Comparison of ENCODE assay signal across 8 mouse cellular contexts in genomic region chr12:57196608-57197362, GRCm38 (mm10). TPM values are rescaled to one million over a fixed set of nuclear protein-coding genes. Genes with fewer than 3 reads are reported as not detected.
DNase-seq lines count a peak whose midpoint lies in the region; ATAC-seq and TF ChIP-seq lines count a peak whose summit lies in the region.

No protein-coding gene starts in this region.

- peak overlapping the region; percentile 47 for H3K4me3 ChIP-seq in hindbrain, postnatal 0 days (ENCODE audit: low read length)
- H3K4me3 ChIP-seq in liver, embryonic 13.5 days (replicated peaks): peak overlapping the region; percentile 83
- peak overlapping the region; percentile 44 for H3K4me3 ChIP-seq in neural tube, embryonic 12.5 days

- WGBS in hindbrain, postnatal 0 days: 2% methylated on average over 58 of the region's 59 CpGs
- under 1% methylated on average over 59 of the region's 59 CpGs for WGBS in liver, embryonic 13.5 days (ENCODE audit: insufficient replicate concordance)
- 1% methylated on average over 59 of the region's 59 CpGs for WGBS in neural tube, embryonic 12.5 days

- peak; percentile 5 to 6 for DNase-seq in left cerebral cortex, adult 18-20 months (ENCODE audit: low spot score in 2 of 2)
- no peak for DNase-seq in left cerebral cortex, adult 9 months (ENCODE audit: low spot score in 2 of 2)
- DNase-seq in cerebellum, postnatal 25 days: peak; percentile 27 to 43
- peak; percentile 32 for DNase-seq in gastrocnemius, postnatal 10 days
- DNase-seq in hindbrain, postnatal 0 days (ENCODE audit: low spot score): peak; percentile 28
- peak; percentile 74 for DNase-seq in liver, embryonic 13.5 days
- peak; percentile 27 for DNase-seq in urinary bladder, postnatal 25 days (ENCODE audit: low spot score)

- H3K27ac ChIP-seq in hindbrain, postnatal 0 days: no peak overlapping the region
- H3K27ac ChIP-seq in liver, embryonic 13.5 days: peak overlapping the region; percentile 98
- H3K27ac ChIP-seq in neural tube, embryonic 12.5 days: no peak overlapping the region

- peaks cover 4% of the 10 kb centered on the region; the same call in 1 of the 2 replicates for H3K27me3 ChIP-seq in hindbrain, postnatal 0 days (ENCODE audit: insufficient read depth, low read length)
- no peaks in the 10 kb centered on the region for H3K27me3 ChIP-seq in liver, embryonic 13.5 days
- H3K27me3 ChIP-seq in neural tube, embryonic 12.5 days (replicated peaks): peaks cover 10% of the 10 kb centered on the region

- H3K9ac ChIP-seq in hindbrain, postnatal 0 days (replicated peaks; ENCODE audit: low read length): peak overlapping the region; percentile 39; the same call in 1 of the 2 replicates
- H3K9ac ChIP-seq in liver, embryonic 13.5 days: peak overlapping the region; percentile 93
- H3K9ac ChIP-seq in neural tube, embryonic 12.5 days: peak overlapping the region; percentile 47

- no peak for TF ChIP-seq CTCF in hindbrain, postnatal 0 days (IDR thresholded peaks at IDR 0.05; ENCODE audit: low read depth)

- no peaks in the 10 kb centered on the region for H3K36me3 ChIP-seq in hindbrain, postnatal 0 days (ENCODE audit: insufficient read depth, low read length)
- H3K36me3 ChIP-seq in liver, embryonic 13.5 days: 0 out of 2 replicates have a peak, but pooled peaks cover 1% of the 10 kb centered on the region
- H3K36me3 ChIP-seq in neural tube, embryonic 12.5 days: no peaks in the 10 kb centered on the region

- H3K9me3 ChIP-seq in hindbrain, postnatal 0 days (ENCODE audit: low read length): no peaks in the 10 kb centered on the region
- no peaks in the 10 kb centered on the region for H3K9me3 ChIP-seq in liver, embryonic 13.5 days (replicated peaks)
- H3K9me3 ChIP-seq in neural tube, embryonic 12.5 days: no peaks in the 10 kb centered on the region

- ATAC-seq in hindbrain, postnatal 0 days: peak; percentile 68
- ATAC-seq in liver, embryonic 13.5 days (ENCODE audit: low read depth): peak; percentile 82
- peak; percentile 64 for ATAC-seq in neural tube, embryonic 12.5 days (ENCODE audit: low FRiP score, low read depth)

- peak overlapping the region; percentile 78 for H3K4me2 ChIP-seq in hindbrain, postnatal 0 days (ENCODE audit: low read depth, low read length)
- peak overlapping the region; percentile 85 for H3K4me2 ChIP-seq in liver, embryonic 13.5 days
- H3K4me2 ChIP-seq in neural tube, embryonic 12.5 days (replicated peaks): peak overlapping the region; percentile 85

- H3K4me1 ChIP-seq in hindbrain, postnatal 0 days (ENCODE audit: insufficient read depth, low read length): no peaks in the 10 kb centered on the region
- peaks cover 42% of the 10 kb centered on the region for H3K4me1 ChIP-seq in liver, embryonic 13.5 days (replicated peaks)
- H3K4me1 ChIP-seq in neural tube, embryonic 12.5 days: peaks cover 10% of the 10 kb centered on the region

RNA-seq across cellular contexts. Expression of gene Slc25a21, which starts 0.5 kb away (rescaled TPM):
- under 1 TPM; 0.89 to 0.95 TPM for total RNA-seq in left cerebral cortex, adult 18-20 months (2021)
- under 1 TPM; 0.35 to 0.54 TPM for total RNA-seq in gastrocnemius, postnatal 10 days (2021)
- total RNA-seq in hindbrain, postnatal 0 days (2014; rRNA removed): not detected in 2 replicates
- polyA plus RNA-seq in hindbrain, postnatal 0 days (2015; fragmentation: Nextera tagmentation; extraction: Ambion mirVana): 0.50 and 0.54 TPM in 2 replicates
- 25.5 and 33.6 TPM in 2 replicates for polyA plus RNA-seq in liver, embryonic 13.5 days (2015; fragmentation: Nextera tagmentation; extraction: Ambion mirVana)
- polyA plus RNA-seq in neural tube, embryonic 12.5 days (2016; fragmentation: Nextera tagmentation; extraction: Ambion mirVana): 0.25 and 1.1 TPM in 2 replicates

RNA-seq across cellular contexts. Expression of gene Prps1l3, which starts 33.4 kb away (rescaled TPM):
- 10 to 100 TPM; 15.9 to 16.5 TPM for total RNA-seq in left cerebral cortex, adult 18-20 months (2021)
- 10 to 100 TPM; 22.0 to 27.7 TPM for total RNA-seq in gastrocnemius, postnatal 10 days (2021)
- 18.9 and 23.3 TPM in 2 replicates for total RNA-seq in hindbrain, postnatal 0 days (2014; rRNA removed)
- 15.1 and 15.8 TPM in 2 replicates for polyA plus RNA-seq in hindbrain, postnatal 0 days (2015; fragmentation: Nextera tagmentation; extraction: Ambion mirVana)
- polyA plus RNA-seq in liver, embryonic 13.5 days (2015; fragmentation: Nextera tagmentation; extraction: Ambion mirVana): 45.9 and 57.1 TPM in 2 replicates
- polyA plus RNA-seq in neural tube, embryonic 12.5 days (2016; fragmentation: Nextera tagmentation; extraction: Ambion mirVana): 44.1 and 44.4 TPM in 2 replicates

RNA-seq across cellular contexts. Expression of gene Mipol1, which starts 33.4 kb away (rescaled TPM):
- total RNA-seq in left cerebral cortex, adult 18-20 months (2021): 1 to 10 TPM; 5.2 to 7.0 TPM
- total RNA-seq in gastrocnemius, postnatal 10 days (2021): 1 to 10 TPM; 5.0 to 6.9 TPM
- total RNA-seq in hindbrain, postnatal 0 days (2014; rRNA removed): 6.3 and 6.5 TPM in 2 replicates
- polyA plus RNA-seq in hindbrain, postnatal 0 days (2015; fragmentation: Nextera tagmentation; extraction: Ambion mirVana): 4.5 and 5.4 TPM in 2 replicates
- polyA plus RNA-seq in liver, embryonic 13.5 days (2015; fragmentation: Nextera tagmentation; extraction: Ambion mirVana): 4.2 and 4.8 TPM in 2 replicates
- polyA plus RNA-seq in neural tube, embryonic 12.5 days (2016; fragmentation: Nextera tagmentation; extraction: Ambion mirVana): 6.7 and 6.8 TPM in 2 replicates

Comparison
In these comparisons a context has a peak if more than half of its experiments do, and no peak if none do; other contexts are left out.
1. DNase-seq: peak in left cerebral cortex, adult 18-20 months (2 of 2), cerebellum, postnatal 25 days (2 of 2), gastrocnemius, postnatal 10 days (single experiment), hindbrain, postnatal 0 days (single experiment), liver, embryonic 13.5 days (single experiment) and urinary bladder, postnatal 25 days (single experiment); none in left cerebral cortex, adult 9 months (0 of 2).
2. H3K9ac ChIP-seq: peak in every context shown above with its lines; median percentile 93 in liver, embryonic 13.5 days; 47 in neural tube, embryonic 12.5 days; 39 in hindbrain, postnatal 0 days.
3. Peak in every context shown above with its lines, with median percentiles within 50 percentile points of each other: ATAC-seq, H3K4me2 ChIP-seq and H3K4me3 ChIP-seq.